Mouse (Mus musculus) kidney, postnatal 0 days (tissue): Measurements from ENCODE around the gene Ppt2. TPM values are rescaled to one million over a fixed set of nuclear protein-coding genes. Genes with fewer than 3 reads are reported as not detected.

Experiments used
- ATAC-seq: fragments of 200-750 bp; cut with Nextera tagmentation; replicated peaks from 2 replicates; pipeline ENCODE4 v1.8.0; 2017; ENCODE audit warnings: low read depth, moderate number of reproducible peaks, moderate TSS enrichment, moderate library complexity; ENCODE audit not compliant: low FRiP score
- DNase-seq: peaks from one replicate; pipeline ENCODE4 v3.0.0-alpha.2; 2016; ENCODE audit warnings: low spot score
- H3K27ac ChIP-seq: fragments of 300-500 bp; sonication (generic); 2 replicates; pipeline ENCODE4 v1.5.1; 2014; ENCODE audit warnings: mild to moderate bottlenecking
- H3K27me3 ChIP-seq: fragments of 300-500 bp; sonication (generic); 2 replicates; pipeline ENCODE4 v1.6.1; 2014; ENCODE audit warnings: low read length, mixed read lengths; ENCODE audit not compliant: insufficient read depth
- H3K36me3 ChIP-seq: fragments of 300-500 bp; sonication (generic); 2 replicates; pipeline ENCODE4 v1.6.1; 2014; ENCODE audit warnings: low read length, mixed read lengths; ENCODE audit not compliant: insufficient read depth
- H3K4me1 ChIP-seq: fragments of 300-500 bp; sonication (generic); replicated peaks from 2 replicates; pipeline ENCODE4 v1.6.1; 2014; ENCODE audit warnings: antibody characterized with exemption, low read length, mixed read lengths; ENCODE audit not compliant: insufficient read depth
- H3K4me2 ChIP-seq: fragments of 300-500 bp; sonication (generic); 2 replicates; pipeline ENCODE4 v1.6.1; 2014; ENCODE audit warnings: mild to moderate bottlenecking, low read length, moderate library complexity, mixed read lengths
- H3K4me3 ChIP-seq: fragments of 300-500 bp; sonication (generic); replicated peaks from 2 replicates; pipeline ENCODE4 v1.5.1; 2014; ENCODE audit warnings: low read depth, low read length
- H3K9ac ChIP-seq: fragments of 300-500 bp; sonication (generic); 2 replicates; pipeline ENCODE4 v1.6.1; 2014; ENCODE audit warnings: low read depth, low read length
- H3K9me3 ChIP-seq: fragments of 300-500 bp; sonication (generic); replicated peaks from 2 replicates; pipeline ENCODE4 v1.6.1; 2016; ENCODE audit warnings: low read length, inconsistent platforms, mixed read lengths
- CTCF ChIP-seq: IDR thresholded peaks from 2 replicates; pipeline ENCODE4 v1.5.1; 2016; ENCODE audit warnings: antibody characterized with exemption, low read depth, mild to moderate bottlenecking, moderate library complexity
- WGBS: fragments of 180-500 bp; shearing (Covaris S2); extraction: QIAGEN DNeasy Blood & Tissue Kit; methylation state at CpG from one replicate; pipeline ENCODE4 v1.1.7; 2014; 5-methylcytosine and 5-hydroxymethylcytosine counted together
- polyA plus RNA-seq: library from polyadenylated mRNA; unstranded; fragments of >200 nt; fragmentation: Nextera tagmentation; extraction: Ambion mirVana; gene quantifications from 2 replicates; pipeline ENCODE4 v1.2.1, GENCODE M21; 2015

Gene Ppt2
- polyA plus RNA-seq, 1 experiment from 2014 or later = 62.9 TPM

- H3K4me1 ChIP-seq = peaks cover 43% of the 10 kb centered on the region
- no peaks in the 10 kb centered on the region for H3K9me3 ChIP-seq
- H3K36me3 ChIP-seq = peaks cover 2% of the 10 kb centered on the region; the same call in 1 of the 2 replicates
- ATAC-seq (no peak), DNase-seq (no peak)
- peak overlapping the region; percentile 74 for H3K9ac ChIP-seq
- 0 out of 2 replicates have a peak, but pooled peaks cover 9% of the 10 kb centered on the region for H3K27me3 ChIP-seq
- peak overlapping the region; percentile 96 for H3K27ac ChIP-seq
- peak overlapping the region; percentile 67 for H3K4me3 ChIP-seq
- WGBS = 16% methylated on average over 5 of the region's 5 CpGs
- TF ChIP-seq CTCF = no peak
- peak overlapping the region; percentile 89 for H3K4me2 ChIP-seq
Measured at GRCm38 (mm10) chr17:34628644-34628967, 296 bp upstream of the Ppt2 start.

- no peak for TF ChIP-seq CTCF
- Histone ChIP-seq H3K27ac (peak overlapping the region; percentile 96), H3K4me1 (peaks cover 40% of the 10 kb centered on the region), H3K4me2 (peak overlapping the region; percentile 89), H3K9me3 (no peaks in the 10 kb centered on the region), H3K27me3 (0 out of 2 replicates have a peak, but pooled peaks cover 9% of the 10 kb centered on the region), H3K36me3 (peaks cover 13% of the 10 kb centered on the region), H3K4me3 (peak overlapping the region; percentile 67), H3K9ac (peak overlapping the region; percentile 74)
- peak; percentile 80 for ATAC-seq
- under 1% methylated on average over 44 of the region's 45 CpGs for WGBS
- DNase-seq = peak; percentile 96
Measured at GRCm38 (mm10) chr17:34627093-34627942, 992 bp downstream of the Ppt2 start.

- WGBS = 0% methylated on average over 18 of the region's 18 CpGs
- Histone ChIP-seq H3K27ac (peak overlapping the region; percentile 96), H3K4me1 (peaks cover 35% of the 10 kb centered on the region), H3K4me3 (peak overlapping the region; percentile 67), H3K4me2 (peak overlapping the region; percentile 89), H3K36me3 (peaks cover 15% of the 10 kb centered on the region), H3K9me3 (no peaks in the 10 kb centered on the region), H3K27me3 (0 out of 2 replicates have a peak, but pooled peaks cover 9% of the 10 kb centered on the region), H3K9ac (peak overlapping the region; percentile 74)
- peak; percentile 89 for DNase-seq
- ATAC-seq = peak; percentile 24; the same call in 1 of the 2 replicates
- peak; percentile 73 for TF ChIP-seq CTCF
Measured at GRCm38 (mm10) chr17:34626773-34627092, 1.6 kb downstream of the Ppt2 start.

GRCm38 (mm10) chr17:34626062-34626772, 2.1 kb downstream of the Ppt2 start:
- TF ChIP-seq CTCF = no peak
- H3K4me2 ChIP-seq = peak overlapping the region; percentile 89
- peak overlapping the region; percentile 96 for H3K27ac ChIP-seq
- peak overlapping the region; percentile 67 for H3K4me3 ChIP-seq
- peaks cover 15% of the 10 kb centered on the region for H3K36me3 ChIP-seq
- no peak for ATAC-seq
- no peaks in the 10 kb centered on the region for H3K9me3 ChIP-seq
- 0 out of 2 replicates have a peak, but pooled peaks cover 8% of the 10 kb centered on the region for H3K27me3 ChIP-seq
- peaks cover 31% of the 10 kb centered on the region for H3K4me1 ChIP-seq
- H3K9ac ChIP-seq = peak overlapping the region; percentile 74
- WGBS = 37% methylated on average over 16 of the region's 16 CpGs
- DNase-seq = no peak

- 76% methylated on average over 3 of the region's 3 CpGs for WGBS
- peaks cover 20% of the 10 kb centered on the region for H3K36me3 ChIP-seq
- no peak for TF ChIP-seq CTCF
- no peak for ATAC-seq
- no peaks in the 10 kb centered on the region for H3K27me3 ChIP-seq
- H3K4me2 ChIP-seq = no peak overlapping the region
- peaks cover 22% of the 10 kb centered on the region for H3K4me1 ChIP-seq
- no peak overlapping the region for H3K4me3 ChIP-seq
- no peaks in the 10 kb centered on the region for H3K9me3 ChIP-seq
- no peak for DNase-seq
- H3K27ac ChIP-seq = no peak overlapping the region
- H3K9ac ChIP-seq = no peak overlapping the region
Measured at GRCm38 (mm10) chr17:34624981-34625380, 3.3 kb downstream of the Ppt2 start.

GRCm38 (mm10) chr17:34623161-34623560, 5.1 kb downstream of the Ppt2 start:
- H3K4me1 ChIP-seq = peaks cover 11% of the 10 kb centered on the region; the same call in 1 of the 2 replicates
- TF ChIP-seq CTCF = peak; percentile 52
- H3K4me3 ChIP-seq = no peak overlapping the region
- DNase-seq (no peak), ATAC-seq (no peak)
- H3K27ac ChIP-seq = no peak overlapping the region
- peaks cover 20% of the 10 kb centered on the region for H3K36me3 ChIP-seq
- H3K9ac ChIP-seq = no peak overlapping the region
- no peaks in the 10 kb centered on the region for H3K9me3 ChIP-seq
- whole genome bisulfite sequencing = 80% methylated on average over 9 of the region's 9 CpGs
- no peak overlapping the region for H3K4me2 ChIP-seq
- H3K27me3 ChIP-seq = no peaks in the 10 kb centered on the region
